Mouse (Mus musculus): ENCODE results near the gene Prr12.
"Not testable (repeated sequence)": the region's sequence is repeated elsewhere in the genome, so short reads cannot be mapped to it uniquely, and the experiment has no call there.

Gene Prr12

DNA sequence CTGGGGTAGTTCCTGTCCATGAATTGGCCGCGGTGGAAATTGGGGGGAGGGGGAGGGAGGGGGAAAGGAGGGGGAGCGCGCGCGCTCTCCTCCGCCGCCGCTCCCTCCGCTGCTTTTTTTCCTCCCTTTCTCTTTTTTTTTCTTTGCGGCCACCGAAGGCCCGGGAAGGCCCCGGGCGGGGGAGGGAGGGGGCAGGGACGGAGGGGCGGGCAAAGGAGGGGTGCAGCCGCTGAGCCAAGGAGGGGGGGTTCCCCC lies at the start of gene Prr12:
TSS of gene Prr12 (minus strand) at position 20 of the 255 bp plus-strand sequence.
- no peak for DNase-seq (ENCODE audit: low spot score)

DNA sequence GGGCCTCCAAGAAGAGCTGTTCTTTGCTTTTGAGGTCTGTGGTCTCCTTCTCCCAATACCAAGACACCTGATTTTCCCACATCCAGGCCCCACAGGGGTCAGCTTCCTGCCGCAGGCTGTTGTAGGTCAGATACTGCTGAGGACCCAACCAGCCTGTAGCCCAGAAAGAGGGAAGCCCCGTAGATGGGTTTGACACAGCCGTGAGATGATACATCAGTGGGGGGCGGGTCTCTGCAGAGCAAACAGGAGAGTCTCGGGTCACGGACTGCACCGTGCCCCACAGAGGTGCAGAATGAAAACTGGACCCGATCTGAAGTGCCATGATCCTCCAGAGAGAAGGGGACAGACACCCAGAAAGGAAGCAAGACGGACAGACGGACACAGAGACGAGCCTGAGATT lies 49.8 kb upstream of the Prr12 start:
- DNase-seq (ENCODE audit: low spot score) = no peak

DNA sequence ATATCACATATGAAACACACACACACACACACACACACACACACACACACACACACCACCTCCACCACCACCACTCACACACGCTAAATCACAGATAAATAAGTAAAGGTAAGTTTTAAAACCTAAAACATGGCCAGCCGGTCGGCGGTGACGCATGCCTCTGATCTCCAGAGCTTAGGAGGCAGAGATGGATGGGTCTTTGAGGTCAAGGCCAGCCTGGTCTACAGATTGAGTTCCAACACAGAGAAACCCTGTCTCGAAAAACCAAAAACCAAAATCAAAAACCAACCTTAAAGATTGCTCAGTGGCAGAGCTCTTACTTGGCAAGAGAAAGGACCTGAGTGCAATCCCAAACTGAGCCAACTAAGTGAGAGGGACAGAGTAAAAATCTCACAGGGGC lies 47.4 kb upstream of the Prr12 start:
- no peak for DNase-seq (ENCODE audit: low spot score)

GRCm38 (mm10) chr7:45098541-45099240 lies 46.0 kb upstream of the Prr12 start:
- peak; percentile 60 for DNase-seq (ENCODE audit: low spot score)

DNA sequence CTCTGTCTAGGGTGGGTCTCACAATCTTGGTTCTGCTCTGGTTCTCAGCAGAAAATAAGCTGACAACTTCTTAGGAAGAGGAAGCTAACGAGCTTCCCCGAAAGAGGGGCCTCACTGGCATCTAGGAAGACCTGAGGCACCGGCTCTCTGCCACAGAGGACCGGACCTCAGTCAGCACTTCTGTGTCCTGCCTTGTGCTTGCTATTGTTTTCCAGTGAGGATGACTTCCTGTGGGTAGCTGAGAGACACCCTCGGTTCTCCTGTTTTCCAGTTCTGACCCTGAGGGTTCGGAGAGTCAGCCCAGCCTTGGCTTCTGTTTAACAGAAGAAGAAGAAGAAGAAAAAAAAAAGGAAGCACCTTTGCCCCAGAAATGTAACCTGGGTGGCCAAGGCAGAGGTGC lies 44.8 kb upstream of the Prr12 start:
- DNase-seq (ENCODE audit: low spot score) = no peak

- not testable (repeated sequence) for DNase-seq (ENCODE audit: low spot score)
Observed at GRCm38 (mm10) chr7:45095965-45096364, 43.3 kb upstream of the Prr12 start.

- no peak for DNase-seq (ENCODE audit: low spot score)
Observed at GRCm38 (mm10) chr7:45095367-45095766, 42.7 kb upstream of the Prr12 start.

- DNase-seq (ENCODE audit: low spot score) = no peak
Observed at GRCm38 (mm10) chr7:45094121-45094520, 41.4 kb upstream of the Prr12 start.

GRCm38 (mm10) chr7:45093516-45093905 lies 40.8 kb upstream of the Prr12 start:
- DNase-seq (ENCODE audit: low spot score) = no peak

GRCm38 (mm10) chr7:45092828-45093515 lies 40.3 kb upstream of the Prr12 start:
- DNase-seq (ENCODE audit: low spot score) = no peak

- peak; percentile 88 for DNase-seq (ENCODE audit: low spot score)
Observed at GRCm38 (mm10) chr7:45092048-45092447, 39.4 kb upstream of the Prr12 start, which contains the start of gene Rcn3. Rcn3 (minus strand) TSS chr7:45092221.

GRCm38 (mm10) chr7:45091001-45091990 lies 38.6 kb upstream of the Prr12 start:
- DNase-seq (ENCODE audit: low spot score) = no peak

DNA sequence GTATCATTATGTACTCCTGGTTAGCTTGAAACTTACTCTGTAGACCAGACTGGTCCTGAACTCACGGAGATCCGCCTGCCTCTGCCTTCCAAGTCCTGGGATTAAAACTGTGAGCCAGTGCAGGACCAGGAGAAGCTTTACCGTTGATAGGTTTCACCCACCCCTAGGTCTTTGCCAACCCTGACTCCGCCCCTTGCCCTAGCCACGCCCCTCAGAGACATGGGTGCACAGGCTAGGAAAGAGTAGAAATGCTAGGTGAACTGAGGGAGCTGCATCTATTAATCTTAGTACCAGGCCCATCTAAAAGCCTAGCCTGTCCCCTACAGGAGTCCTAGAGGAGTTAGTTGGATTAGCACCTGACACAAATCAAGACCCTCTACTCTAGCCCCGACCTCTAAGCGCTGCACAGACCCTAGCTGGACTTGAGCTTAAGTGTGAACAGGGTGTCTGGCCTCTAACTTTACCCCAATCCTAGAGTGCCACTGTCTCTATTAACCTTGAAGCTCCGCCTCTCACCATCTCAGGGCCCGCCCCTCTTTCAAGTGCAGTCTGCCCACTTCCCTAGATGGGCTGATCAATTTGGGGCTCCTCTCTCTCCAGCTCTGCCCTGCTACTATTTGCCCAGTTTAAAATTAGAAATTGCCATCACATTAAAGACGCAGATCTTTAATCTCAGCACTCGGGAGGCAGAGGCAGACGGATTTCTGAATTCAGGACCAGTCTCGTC lies 37.7 kb upstream of the Prr12 start:
- DNase-seq (ENCODE audit: low spot score) = no peak

GRCm38 (mm10) chr7:45088597-45088996 lies 35.9 kb upstream of the Prr12 start:
- no peak for DNase-seq (ENCODE audit: low spot score)

DNA sequence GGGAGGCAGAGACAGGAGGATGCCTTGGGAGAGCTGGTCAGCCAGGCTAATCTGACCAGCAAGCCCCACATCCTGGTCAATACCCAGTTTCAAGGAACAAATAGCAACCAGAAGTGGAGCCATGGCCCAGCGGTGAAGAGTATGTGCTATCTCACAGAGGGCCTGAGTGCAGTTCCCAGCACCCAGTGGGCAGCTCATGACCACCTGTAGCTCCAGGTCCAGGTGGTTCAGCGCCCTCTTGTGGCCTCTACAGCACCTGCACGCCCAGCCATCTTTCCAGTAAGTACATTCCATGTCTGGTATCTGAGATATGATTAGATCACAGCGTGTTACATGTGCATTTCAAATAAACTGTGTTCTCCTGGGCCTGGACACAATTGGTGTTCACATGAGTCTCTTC lies 33.4 kb upstream of the Prr12 start:
- DNase-seq (ENCODE audit: low spot score) = no peak

DNA sequence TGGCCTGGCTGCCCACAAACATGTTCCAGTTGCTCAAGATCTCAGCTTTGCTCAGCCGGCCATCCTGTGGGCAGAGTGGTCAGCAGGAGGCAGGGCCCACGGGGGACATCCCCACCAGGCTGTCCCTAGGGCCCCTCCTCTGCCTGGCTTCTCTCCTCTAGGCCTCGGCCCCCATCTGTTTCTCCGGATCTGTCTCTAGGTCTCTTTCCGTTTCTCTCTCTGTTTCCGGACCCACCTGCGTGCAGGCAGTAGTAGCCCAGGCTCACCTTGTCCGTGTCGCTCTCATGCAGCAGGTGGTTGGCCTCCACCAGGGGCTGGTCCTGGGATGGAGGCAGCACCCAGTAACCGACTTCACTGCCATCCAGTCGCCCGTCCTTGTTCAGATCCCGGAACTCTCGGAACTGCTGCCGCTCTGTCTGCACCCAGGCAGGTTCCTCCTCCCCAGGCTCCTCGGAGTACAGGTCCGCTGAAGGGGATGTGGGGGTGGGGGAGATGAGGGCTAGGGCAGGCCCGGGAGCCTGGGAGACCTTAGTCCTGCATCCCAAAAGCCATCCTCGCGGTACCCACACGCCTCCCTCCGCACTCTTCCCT lies 30.7 kb upstream of the Prr12 start:
- DNase-seq (ENCODE audit: low spot score) = no peak

- no peak for DNase-seq (ENCODE audit: low spot score)
Observed at GRCm38 (mm10) chr7:45082401-45083299, 30.0 kb upstream of the Prr12 start.

- no peak for DNase-seq (ENCODE audit: low spot score)
Observed at GRCm38 (mm10) chr7:45081016-45081415, 28.3 kb upstream of the Prr12 start.

GRCm38 (mm10) chr7:45079856-45080255 lies 27.2 kb upstream of the Prr12 start:
- peak; percentile 80 for DNase-seq (ENCODE audit: low spot score)

DNA sequence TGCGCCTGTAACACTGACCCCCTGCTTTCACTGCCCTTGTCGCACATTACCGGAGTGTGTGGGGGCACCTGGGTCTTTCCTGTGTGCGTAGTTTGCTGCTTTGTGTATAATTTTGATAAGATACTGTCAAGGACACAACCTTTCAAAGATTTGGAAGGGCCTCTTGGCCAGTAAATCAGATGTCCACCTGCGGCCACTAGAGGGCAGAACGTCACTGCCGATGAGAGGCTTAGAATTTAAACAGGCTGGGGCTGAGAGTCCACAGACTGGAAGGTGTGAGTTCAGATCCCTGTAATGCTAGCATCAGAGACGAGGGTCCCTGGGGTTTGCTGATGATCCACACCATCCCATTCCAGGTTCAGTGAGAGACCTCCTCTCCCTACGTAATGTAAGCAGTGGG lies 25.8 kb upstream of the Prr12 start:
- DNase-seq (ENCODE audit: low spot score) = no peak

DNA sequence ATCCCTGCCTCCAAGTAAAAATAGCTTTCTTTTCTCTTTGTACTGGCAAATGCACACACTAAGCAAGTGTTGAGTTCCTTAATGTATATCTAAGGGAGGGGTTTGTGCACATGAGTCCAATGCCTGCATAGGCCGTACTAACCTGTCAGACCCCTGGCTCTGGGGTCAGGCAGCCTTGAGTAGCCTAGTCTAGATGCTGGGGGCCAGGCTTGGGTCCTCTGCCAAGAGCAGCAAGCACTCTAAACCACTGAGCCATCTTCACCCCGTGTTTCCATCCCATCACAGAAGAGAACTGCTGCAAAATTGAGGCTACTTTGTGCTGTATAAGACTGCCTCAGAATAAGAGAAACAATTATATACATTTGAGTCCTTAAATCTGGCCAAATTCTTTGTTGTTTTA lies 25.1 kb upstream of the Prr12 start:
- no peak for DNase-seq (ENCODE audit: low spot score)
